Mouse (Mus musculus): ENCODE results near the gene Fads3. TPM values are rescaled to one million over a fixed set of nuclear protein-coding genes. Genes with fewer than 3 reads are reported as not detected.

Fads3 gene
- total RNA-seq (2014; rRNA removed) (1.4 and 2.8 TPM in 2 replicates), polyA plus RNA-seq (2012; rRNA removed) (4.8 TPM in 2 replicates)

GRCm38 (mm10) chr19:10041388-10042148 lies at the start of gene Fads3:
Gene Fads3 (plus strand): TSS chr19:10041569.
- no peak for DNase-seq (ENCODE audit: extremely low read depth, low read depth, low spot score)
- Histone ChIP-seq H3K27ac (replicated peaks; ENCODE audit: insufficient read depth, low read depth, low read length) (no peak within 1 kb of the TSS), H3K36me3 (ENCODE audit: control insufficient read depth, insufficient read depth, low read length) (no peaks in the 10 kb centered on the region), H3K4me1 (ENCODE audit: control insufficient read depth, insufficient read depth, low read length) (peaks cover 11% of the 10 kb centered on the region), H3K79me2 (ENCODE audit: control insufficient read depth, insufficient read depth, low read length) (no peaks in the 10 kb centered on the region), H3K9ac (ENCODE audit: low read depth, low read length) (peak within 1 kb of the TSS; percentile 42), H3K4me3 (ENCODE audit: insufficient read depth, low read depth, low read length) (peak within 1 kb of the TSS; percentile 66), H3K27me3 (ENCODE audit: control insufficient read depth, insufficient read depth, low read length) (no peaks in the 10 kb centered on the region)
- 3% methylated on average over 57 of the region's 69 CpGs for WGBS
- TF ChIP-seq POLR2A (IDR thresholded peaks at IDR 0.05; ENCODE audit: extremely low read depth, insufficient read depth, low read length) (peak; percentile 63; the same call in 1 of the 2 replicates), CTCF (IDR thresholded peaks at IDR 0.05; ENCODE audit: low read depth, low read length) (no peak)

DNA sequence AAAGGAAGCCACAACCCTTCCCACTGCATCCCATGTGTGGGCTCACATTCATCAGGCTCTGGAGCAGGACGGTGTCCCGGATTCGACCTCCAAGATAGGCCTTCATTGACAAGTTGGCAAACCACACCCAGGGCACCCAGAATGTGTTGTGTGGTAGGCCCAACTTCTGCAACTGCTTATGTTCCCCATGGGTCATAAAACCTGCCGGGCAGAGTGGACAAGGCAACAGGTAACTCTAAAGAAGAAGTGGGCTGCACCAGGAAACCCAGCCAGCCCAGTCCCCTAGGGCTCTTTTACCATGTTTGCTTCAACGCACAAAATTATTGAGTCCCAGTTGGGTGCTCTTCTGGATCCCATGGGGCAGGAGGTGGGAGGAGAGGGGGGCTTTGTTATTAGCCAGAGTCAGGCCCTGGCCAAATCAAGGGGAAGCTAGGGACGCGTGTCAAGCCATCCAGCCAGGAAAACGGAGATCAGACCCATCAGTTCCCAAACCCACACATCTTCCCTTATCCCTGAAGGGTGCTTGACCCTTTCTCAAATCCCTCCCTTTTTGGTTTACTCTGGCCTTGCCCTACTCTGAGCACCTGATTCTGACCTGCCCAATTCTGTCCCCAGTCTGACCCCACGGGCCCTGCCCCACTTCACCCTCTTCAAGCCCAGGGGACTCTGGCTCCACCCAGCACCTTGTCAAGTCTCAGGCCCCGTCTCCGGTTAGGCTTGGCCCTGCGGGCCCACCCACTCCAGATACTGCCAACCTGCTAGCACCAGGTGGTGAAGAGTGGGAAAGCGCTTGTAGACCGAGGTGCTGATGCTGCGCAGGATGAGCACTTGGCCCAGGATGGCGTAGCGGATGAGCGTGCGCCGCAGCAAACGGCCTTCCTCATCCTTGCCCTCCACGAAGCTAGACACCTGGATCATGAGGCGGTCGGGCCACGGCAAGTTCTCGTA lies 49.1 kb upstream of the Fads3 start:
- Histone ChIP-seq H3K4me3 (ENCODE audit: insufficient read depth, low read depth, low read length) (no peak overlapping the region), H3K9ac (ENCODE audit: low read depth, low read length) (no peak overlapping the region), H3K36me3 (ENCODE audit: control insufficient read depth, insufficient read depth, low read length) (no peaks in the 10 kb centered on the region), H3K79me2 (ENCODE audit: control insufficient read depth, insufficient read depth, low read length) (no peaks in the 10 kb centered on the region), H3K27me3 (ENCODE audit: control insufficient read depth, insufficient read depth, low read length) (no peaks in the 10 kb centered on the region), H3K4me1 (ENCODE audit: control insufficient read depth, insufficient read depth, low read length) (peaks cover 9% of the 10 kb centered on the region), H3K27ac (replicated peaks; ENCODE audit: insufficient read depth, low read depth, low read length) (no peak overlapping the region)
- DNase-seq (ENCODE audit: extremely low read depth, low read depth, low spot score) = no peak
- no peak for TF ChIP-seq POLR2A (IDR thresholded peaks at IDR 0.05; ENCODE audit: extremely low read depth, insufficient read depth, low read length)
- 73% methylated on average over 26 of the region's 26 CpGs for WGBS

DNA sequence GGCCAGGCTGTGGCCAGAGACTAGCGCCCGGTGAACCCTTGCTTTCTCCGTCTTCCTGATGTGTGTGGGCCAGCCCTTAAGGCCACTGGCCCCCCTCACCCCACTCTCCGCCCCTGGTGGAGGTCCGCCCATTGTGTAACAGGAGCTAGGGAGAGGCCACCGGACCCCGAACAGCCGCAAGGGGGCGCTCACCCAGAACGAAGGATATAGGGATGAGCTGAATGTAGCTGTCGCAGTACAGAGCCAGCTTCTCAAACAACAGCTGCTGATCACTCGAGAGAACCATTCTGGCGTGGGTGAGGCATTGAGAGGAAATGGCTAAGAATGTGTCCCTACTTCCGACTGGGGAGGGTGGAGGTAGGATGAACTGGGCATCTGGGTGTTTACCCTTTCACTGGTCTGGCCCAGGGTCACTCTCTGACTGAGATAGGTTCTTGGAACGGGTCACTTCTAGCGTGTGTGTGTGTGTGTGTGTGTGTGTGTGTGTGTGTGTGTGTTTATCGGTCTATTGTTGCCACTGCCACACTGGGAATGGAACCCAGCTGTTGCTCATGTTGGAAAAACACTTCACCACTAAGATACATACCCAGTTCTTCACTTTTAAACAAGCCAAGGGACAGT lies 48.2 kb upstream of the Fads3 start:
- peak; percentile 83 for TF ChIP-seq CTCF (IDR thresholded peaks at IDR 0.05; ENCODE audit: low read depth, low read length)
- TF ChIP-seq POLR2A (IDR thresholded peaks at IDR 0.05; ENCODE audit: extremely low read depth, insufficient read depth, low read length) = no peak
- Histone ChIP-seq H3K4me1 (ENCODE audit: control insufficient read depth, insufficient read depth, low read length) (peaks cover 9% of the 10 kb centered on the region), H3K79me2 (ENCODE audit: control insufficient read depth, insufficient read depth, low read length) (no peaks in the 10 kb centered on the region), H3K27me3 (ENCODE audit: control insufficient read depth, insufficient read depth, low read length) (no peaks in the 10 kb centered on the region), H3K36me3 (ENCODE audit: control insufficient read depth, insufficient read depth, low read length) (no peaks in the 10 kb centered on the region), H3K27ac (replicated peaks; ENCODE audit: insufficient read depth, low read depth, low read length) (no peak overlapping the region), H3K4me3 (ENCODE audit: insufficient read depth, low read depth, low read length) (no peak overlapping the region), H3K9ac (ENCODE audit: low read depth, low read length) (0 out of 2 replicates have a peak overlapping the region, but pooled peaks have one; percentile 3)
- peak; percentile 38 for DNase-seq (ENCODE audit: extremely low read depth, low read depth, low spot score)
- WGBS = 6% methylated on average over 17 of the region's 17 CpGs

GRCm38 (mm10) chr19:9997204-9998062 lies 43.9 kb upstream of the Fads3 start:
- peaks cover 5% of the 10 kb centered on the region for H3K4me1 ChIP-seq (ENCODE audit: control insufficient read depth, insufficient read depth, low read length)
- no peak overlapping the region for H3K27ac ChIP-seq (replicated peaks; ENCODE audit: insufficient read depth, low read depth, low read length)
- TF ChIP-seq POLR2A (IDR thresholded peaks at IDR 0.05; ENCODE audit: extremely low read depth, insufficient read depth, low read length) (no peak), CTCF (IDR thresholded peaks at IDR 0.05; ENCODE audit: low read depth, low read length) (no peak)
- H3K79me2 ChIP-seq (ENCODE audit: control insufficient read depth, insufficient read depth, low read length) = no peaks in the 10 kb centered on the region
- no peak for DNase-seq (ENCODE audit: extremely low read depth, low read depth, low spot score)
- H3K4me3 ChIP-seq (ENCODE audit: insufficient read depth, low read depth, low read length) = no peak overlapping the region
- 81% methylated on average over 12 of the region's 12 CpGs for WGBS
- H3K9ac ChIP-seq (ENCODE audit: low read depth, low read length) = no peak overlapping the region
- H3K36me3 ChIP-seq (ENCODE audit: control insufficient read depth, insufficient read depth, low read length) = no peaks in the 10 kb centered on the region
- H3K27me3 ChIP-seq (ENCODE audit: control insufficient read depth, insufficient read depth, low read length) = no peaks in the 10 kb centered on the region

- Histone ChIP-seq H3K36me3 (ENCODE audit: control insufficient read depth, insufficient read depth, low read length) (no peaks in the 10 kb centered on the region), H3K4me3 (ENCODE audit: insufficient read depth, low read depth, low read length) (no peak overlapping the region), H3K27ac (replicated peaks; ENCODE audit: insufficient read depth, low read depth, low read length) (no peak overlapping the region), H3K4me1 (ENCODE audit: control insufficient read depth, insufficient read depth, low read length) (peaks cover 10% of the 10 kb centered on the region), H3K79me2 (ENCODE audit: control insufficient read depth, insufficient read depth, low read length) (no peaks in the 10 kb centered on the region), H3K9ac (ENCODE audit: low read depth, low read length) (no peak overlapping the region), H3K27me3 (ENCODE audit: control insufficient read depth, insufficient read depth, low read length) (no peaks in the 10 kb centered on the region)
- 92% methylated on average over 2 of the region's 2 CpGs for WGBS
- DNase-seq (ENCODE audit: extremely low read depth, low read depth, low spot score) = no peak
- TF ChIP-seq CTCF (IDR thresholded peaks at IDR 0.05; ENCODE audit: low read depth, low read length) (no peak), POLR2A (IDR thresholded peaks at IDR 0.05; ENCODE audit: extremely low read depth, insufficient read depth, low read length) (no peak)
Measured at GRCm38 (mm10) chr19:9998063-9998416, 43.3 kb upstream of the Fads3 start.

All from liver, adult 2 months (tissue).